Mouse (Mus musculus): ENCODE data around the gene B4galt3.

B4galt3 gene

GRCm38 (mm10) chr1:171295063-171295402, 24.9 kb downstream of the B4galt3 start:
- in situ Hi-C loops (cut with MboI; ENCODE audit: unreplicated experiment in 2 of 2): loop anchor here in 1 of 2 experiments (25.0 kb wide), 1 partner anchor 1758 kb away; the partner anchor contains the start of gene Nuf2

- in situ Hi-C loops (cut with MboI; ENCODE audit: unreplicated experiment in 2 of 2): loop anchor here in 1 of 2 experiments (25.0 kb wide), 1 partner anchor 1761 kb away; the partner anchor contains the start of gene Nuf2
Observed at GRCm38 (mm10) chr1:171298226-171298625, 28.1 kb downstream of the B4galt3 start.

GRCm38 (mm10) chr1:171306157-171306556, 36.0 kb downstream of the B4galt3 start:
- in situ Hi-C loops (cut with MboI; ENCODE audit: unreplicated experiment in 2 of 2): loop anchor here in 1 of 2 experiments (10.0 to 25.0 kb wide), 2 partner anchors 169 to 1056 kb away; no protein-coding TSS in a partner anchor

- in situ Hi-C loops (cut with MboI; ENCODE audit: unreplicated experiment in 2 of 2): loop anchor here in 1 of 2 experiments (10.0 to 25.0 kb wide), 2 partner anchors 165 to 1053 kb away; no protein-coding TSS in a partner anchor
Observed at GRCm38 (mm10) chr1:171309321-171309720, 39.2 kb downstream of the B4galt3 start.

- in situ Hi-C loops (cut with MboI; ENCODE audit: unreplicated experiment in 2 of 2): loop anchor here (5.0 to 25.0 kb wide), 3 partner anchors 38 to 1043 kb away; partner anchors contain the start of gene Klhdc9 (in 1 of the 2)
Observed at GRCm38 (mm10) chr1:171319748-171320147, 49.6 kb downstream of the B4galt3 start.

GRCm38 (mm10) chr1:171320151-171320550, 50.0 kb downstream of the B4galt3 start:
- in situ Hi-C loops (cut with MboI; ENCODE audit: unreplicated experiment in 2 of 2): loop anchor here (5.0 to 25.0 kb wide), 3 partner anchors 37 to 1042 kb away; partner anchors contain the start of gene Klhdc9 (in 1 of the 2)

- in situ Hi-C loops (cut with MboI; ENCODE audit: unreplicated experiment in 2 of 2): loop anchor here (5.0 to 25.0 kb wide), 3 partner anchors 36 to 1041 kb away; partner anchors contain the start of gene Klhdc9 (in 1 of the 2)
Observed at GRCm38 (mm10) chr1:171321415-171321814, 51.3 kb downstream of the B4galt3 start.

- in situ Hi-C loops (cut with MboI; ENCODE audit: unreplicated experiment in 2 of 2): loop anchor here (5.0 to 25.0 kb wide), 3 partner anchors 35 to 1040 kb away; partner anchors contain the start of gene Klhdc9 (in 1 of the 2)
Observed at GRCm38 (mm10) chr1:171322012-171322411, 51.9 kb downstream of the B4galt3 start.

- in situ Hi-C loops (cut with MboI; ENCODE audit: unreplicated experiment in 2 of 2): no loop called here
Observed at GRCm38 (mm10) chr1:171325571-171325970, 55.4 kb downstream of the B4galt3 start.
